Mouse (Mus musculus) left cerebral cortex, postnatal 36 days (tissue): ENCODE data around the gene Agt. TPM values are rescaled to one million over a fixed set of nuclear protein-coding genes. Genes with fewer than 3 reads are reported as not detected.

Experiments
- DNase-seq, 2 experiments: peaks; one replicate each; pipeline ENCODE4 v3.0.0; 2021 to 2022; ENCODE audit warnings: low spot score in 2 of 2, mixed read lengths in 1 of 2
- intact Hi-C: fragments of 180-260 bp; cut with DNase I; formaldehyde crosslinking; loops from one replicate; pipeline ENCODE4 v1.15.1; 2025
- total RNA-seq, 2 experiments: library from RNA; stranded (reverse); gene quantifications; 2 replicates each; pipeline ENCODE4 v1.2.3; 2021

Agt gene
- total RNA-seq, 2 experiments from 2014 or later: 10.6 to 19.5 TPM

GRCm38 (mm10) chr8:124516525-124516924 is 53.0 kb downstream of the Agt start:
- peak; percentile 67 to 71 for DNase-seq
- intact Hi-C loops: loop anchor here (2.0 to 5.0 kb wide), 3 partner anchors 40 to 129 kb away; no protein-coding TSS in a partner anchor

- intact Hi-C loops: loop anchor here (2.0 to 5.0 kb wide), 3 partner anchors 39 to 129 kb away; no protein-coding TSS in a partner anchor
- DNase-seq: no peak
Measured at GRCm38 (mm10) chr8:124516039-124516438, 53.5 kb downstream of the Agt start.

- DNase-seq: no peak
- intact Hi-C loops: loop anchor here (5.0 kb wide), 2 partner anchors 47 to 112 kb away; no protein-coding TSS in a partner anchor
Measured at GRCm38 (mm10) chr8:124509156-124509555, 60.4 kb downstream of the Agt start.

- intact Hi-C loops: loop anchor here (5.0 kb wide), 2 partner anchors 46 to 111 kb away; no protein-coding TSS in a partner anchor
- DNase-seq: no peak
Measured at GRCm38 (mm10) chr8:124508321-124508695, 61.2 kb downstream of the Agt start.

DNA sequence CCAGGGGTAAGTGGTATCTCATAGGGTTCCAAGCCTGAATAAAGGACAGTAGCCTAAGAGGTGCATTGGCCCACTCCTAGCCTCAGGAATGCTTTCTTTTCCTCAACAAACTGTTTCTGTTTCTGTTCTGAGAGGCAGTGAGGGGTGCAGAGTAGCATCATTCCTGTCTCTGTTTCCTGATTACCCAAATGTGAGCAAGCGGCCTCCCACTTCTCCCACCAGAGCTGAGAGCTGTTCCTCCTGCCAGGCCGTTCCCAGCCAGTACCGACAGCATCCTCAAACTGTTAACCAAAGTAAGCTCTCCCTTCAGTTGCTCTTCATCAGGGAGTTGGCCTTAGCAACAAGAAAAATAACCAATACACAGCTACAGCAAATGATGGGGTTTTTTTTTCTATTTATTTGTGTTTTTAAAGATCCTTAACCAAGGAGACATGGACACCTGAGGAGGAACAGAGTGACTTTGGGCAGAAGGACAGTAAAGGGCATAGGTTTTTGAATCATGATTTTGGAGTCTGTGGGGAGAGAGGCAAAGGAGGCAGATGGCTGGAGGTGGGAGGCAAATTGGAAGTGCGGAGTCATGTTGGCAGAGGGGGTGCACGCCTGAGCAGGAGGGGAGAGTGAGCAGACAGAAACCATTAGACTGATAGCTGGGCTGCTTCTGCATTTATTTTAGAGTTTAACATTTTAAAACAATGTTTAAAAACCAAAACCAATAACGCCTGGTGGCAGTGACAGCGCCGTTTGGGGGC is 61.8 kb downstream of the Agt start:
- DNase-seq: peak; percentile 72 to 78
- intact Hi-C loops: loop anchor here (5.0 kb wide), 2 partner anchors 45 to 110 kb away; no protein-coding TSS in a partner anchor

Other genes with a start within 250 kb of the Agt start
- gene Pgbd5, start 130.0 kb downstream of the Agt start, total RNA-seq: 100 to 1,000 TPM; 211 to 220 TPM
- gene Cog2, start 48.9 kb downstream of the Agt start, total RNA-seq: 10 to 100 TPM; 37.1 to 41.7 TPM
- under 1 TPM in 1 of 2 experiments, not detected in 1; 0.12 TPM for gene Capn9, start 6.4 kb upstream of the Agt start, total RNA-seq
- 10 to 100 TPM; 52.3 to 58.1 TPM for gene 2310022B05Rik, start 93.7 kb upstream of the Agt start, total RNA-seq
- gene Ttc13, start 152.3 kb upstream of the Agt start, total RNA-seq: 10 to 100 TPM; 35.6 to 49.9 TPM
- 10 to 100 TPM in 1 of 2 experiments, 1 to 10 TPM in 1; 9.8 to 12.7 TPM for gene Arv1, start 152.4 kb upstream of the Agt start, total RNA-seq
- gene Fam89a, start 182.1 kb upstream of the Agt start, total RNA-seq: under 1 TPM; 0.29 to 0.54 TPM
- gene Trim67, start 223.4 kb upstream of the Agt start, total RNA-seq: 1 to 10 TPM; 2.0 to 2.4 TPM